Mouse (Mus musculus): ENCODE data around the gene Myl12a. TPM values are rescaled to one million over a fixed set of nuclear protein-coding genes. Genes with fewer than 3 reads are reported as not detected.

The Myl12a gene
- polyA plus RNA-seq (2017; shearing (Covaris generic)), result 912 TPM

DNA sequence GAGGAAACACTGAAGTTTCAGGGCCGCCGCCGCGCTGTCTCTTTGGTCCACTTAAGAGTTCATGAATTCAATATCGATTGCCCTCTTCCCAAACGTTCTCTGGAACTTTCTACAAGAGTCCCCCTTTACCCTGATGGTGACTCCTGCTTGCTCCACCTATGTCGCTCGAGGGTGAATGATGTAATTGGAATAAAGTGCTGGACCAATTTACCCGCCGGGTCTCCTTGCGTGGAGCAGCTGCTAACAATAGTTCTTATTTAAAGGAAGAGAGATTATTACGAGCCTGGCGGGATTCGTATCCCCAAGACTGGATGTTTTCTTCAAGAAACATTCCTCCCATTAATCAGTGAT is at the start of gene Myl12a:
TSS of gene Myl12a (minus strand) at position 135 of the 351 bp plus-strand sequence.

DNA sequence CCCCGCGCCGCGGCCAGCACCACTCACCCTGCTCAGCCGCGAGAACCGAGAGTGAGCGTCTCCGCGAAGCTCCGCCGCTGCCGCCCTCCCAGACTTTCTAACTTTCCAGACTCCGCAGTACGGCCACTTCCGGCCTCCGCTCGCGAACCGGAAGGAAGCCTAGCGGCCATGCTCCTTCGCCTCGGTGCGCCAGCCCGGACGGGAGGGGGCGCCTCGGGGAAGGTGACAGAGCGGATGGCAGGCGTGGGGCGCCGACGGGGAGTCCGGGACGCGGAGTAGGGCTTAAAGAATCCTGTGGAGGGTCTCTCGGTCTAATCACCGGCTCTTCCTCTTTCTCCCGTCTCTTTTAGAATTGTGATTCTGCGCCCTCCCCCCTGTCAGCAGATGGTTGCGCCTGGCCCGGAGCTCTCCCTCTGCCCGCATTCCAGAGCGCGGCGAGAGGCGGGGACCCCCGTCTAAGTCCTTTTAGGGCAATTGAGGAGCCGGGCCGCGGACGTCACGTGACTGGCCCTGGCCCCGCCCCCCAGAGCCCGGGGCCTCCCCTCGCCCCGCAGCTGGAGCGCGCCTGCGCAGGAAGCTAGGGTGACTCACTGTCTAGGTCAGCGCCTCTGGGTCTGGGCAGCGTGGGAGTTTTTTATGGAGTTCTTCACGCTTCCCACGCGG is 466 bp downstream of the Myl12a start, which contains the start of gene Myom1:
TSS of gene Myom1 (plus strand) at position 553 of the 663 bp plus-strand sequence.

Other genes with a start within 250 kb of the Myl12a start
- gene Tgif1, start 149.3 kb downstream of the Myl12a start, polyA plus RNA-seq (2017; shearing (Covaris generic)), result 79.3 TPM
- gene Myom1, start 245 bp downstream of the Myl12a start, polyA plus RNA-seq (2017; shearing (Covaris generic)), result 0.39 TPM
- 23.5 TPM for gene Lpin2, start 179.7 kb upstream of the Myl12a start, polyA plus RNA-seq (2017; shearing (Covaris generic))